Mouse (Mus musculus) gastrocnemius, adult 2 months (tissue): ENCODE measurements around the gene Arnt2. TPM values are rescaled to one million over a fixed set of nuclear protein-coding genes. Genes with fewer than 3 reads are reported as not detected.

ENCODE experiments used
- DNase-seq: peaks from one replicate; pipeline ENCODE4 v3.0.0; 2022
- H3K27ac ChIP-seq: fragments of 200-600 bp; 2 replicates; pipeline ENCODE4 v1.8.1; 2022; ENCODE audit warnings: mild to moderate bottlenecking
- H3K4me3 ChIP-seq: fragments of 200-600 bp; 2 replicates; pipeline ENCODE4 v1.8.1; 2022; ENCODE audit warnings: mild to moderate bottlenecking, moderate library complexity
- CTCF ChIP-seq: fragments of 200-600 bp; IDR thresholded peaks from 2 replicates; pipeline ENCODE4 v1.8.1; 2022; ENCODE audit warnings: antibody characterized with exemption, mild to moderate bottlenecking, moderate library complexity
- intact Hi-C: fragments of 180-260 bp; cut with DNase I; formaldehyde crosslinking; loops from one replicate; pipeline ENCODE4 v1.15.1; 2025
- long read RNA-seq, 2 experiments: library from polyadenylated mRNA; stranded (forward); transcript quantifications; one replicate each; pipeline ENCODE4 v2.0.0; 2021
- total RNA-seq, 2 experiments: library from RNA; stranded (reverse); gene quantifications; 2 replicates each; pipeline ENCODE4 v1.2.3; 2021

Gene Arnt2
- under 1 TPM; 0.46 to 0.86 TPM for total RNA-seq
- long read RNA-seq, experiment 1, partial matches to known transcripts: 0 of 1 reads
- long read RNA-seq, experiment 1, other reads (novel, unspliced or antisense): 1 of 1 reads
- long read RNA-seq, experiment 2, partial matches to known transcripts: 0 of 1 reads
- long read RNA-seq, experiment 2, other reads (novel, unspliced or antisense): 1 of 1 reads

GRCm38 (mm10) chr7:84409896-84410521, at the start of gene Arnt2:
Gene Arnt2 (minus strand): TSS chr7:84410176.
- Histone ChIP-seq H3K27ac (no peak within 1 kb of the TSS; the same call in 1 of the 2 replicates), H3K4me3 (peak within 1 kb of the TSS; percentile 69)
- intact Hi-C loops: no loop called here
- peak; percentile 15 for DNase-seq
- TF ChIP-seq CTCF: no peak

- Histone ChIP-seq H3K4me3 (no peak overlapping the region), H3K27ac (no peak overlapping the region)
- DNase-seq: no peak
- intact Hi-C loops: no loop called here
- no peak for TF ChIP-seq CTCF
Measured at GRCm38 (mm10) chr7:84451681-84452080, 41.7 kb upstream of the Arnt2 start.

GRCm38 (mm10) chr7:84449066-84449465, 39.1 kb upstream of the Arnt2 start:
- intact Hi-C loops: no loop called here

GRCm38 (mm10) chr7:84448512-84448911, 38.5 kb upstream of the Arnt2 start:
- DNase-seq: no peak
- Histone ChIP-seq H3K27ac (no peak overlapping the region), H3K4me3 (no peak overlapping the region)
- TF ChIP-seq CTCF: no peak
- intact Hi-C loops: no loop called here

More at GRCm38 (mm10) chr7:84449066-84449465, 39.1 kb upstream of the Arnt2 start:
- H3K4me3 ChIP-seq: no peak overlapping the region
- H3K27ac ChIP-seq: no peak overlapping the region
- no peak for DNase-seq
- TF ChIP-seq CTCF: no peak

- H3K27ac ChIP-seq: no peak overlapping the region
- TF ChIP-seq CTCF: no peak
- DNase-seq: no peak
- intact Hi-C loops: no loop called here
- H3K4me3 ChIP-seq: no peak overlapping the region
Measured at GRCm38 (mm10) chr7:84447740-84448435, 37.9 kb upstream of the Arnt2 start.

- Histone ChIP-seq H3K4me3 (no peak overlapping the region), H3K27ac (no peak overlapping the region)
- intact Hi-C loops: no loop called here
- DNase-seq: no peak
- peak; percentile 68 for TF ChIP-seq CTCF
Measured at GRCm38 (mm10) chr7:84447060-84447459, 37.1 kb upstream of the Arnt2 start.

- Histone ChIP-seq H3K4me3 (no peak overlapping the region), H3K27ac (no peak overlapping the region)
- no peak for TF ChIP-seq CTCF
- no peak for DNase-seq
- intact Hi-C loops: no loop called here
Measured at GRCm38 (mm10) chr7:84442343-84442911, 32.5 kb upstream of the Arnt2 start.

GRCm38 (mm10) chr7:84439606-84440005, 29.6 kb upstream of the Arnt2 start:
- H3K4me3 ChIP-seq: no peak overlapping the region
- no peak overlapping the region for H3K27ac ChIP-seq
- DNase-seq: no peak
- intact Hi-C loops: no loop called here
- TF ChIP-seq CTCF: no peak

GRCm38 (mm10) chr7:84434901-84435300, 24.9 kb upstream of the Arnt2 start:
- DNase-seq: no peak
- intact Hi-C loops: no loop called here
- H3K4me3 ChIP-seq: no peak overlapping the region
- H3K27ac ChIP-seq: no peak overlapping the region
- TF ChIP-seq CTCF: no peak

GRCm38 (mm10) chr7:84432151-84432550, 22.2 kb upstream of the Arnt2 start:
- Histone ChIP-seq H3K4me3 (no peak overlapping the region), H3K27ac (no peak overlapping the region)
- DNase-seq: no peak
- no peak for TF ChIP-seq CTCF
- intact Hi-C loops: no loop called here

GRCm38 (mm10) chr7:84427221-84427620, 17.2 kb upstream of the Arnt2 start:
- no peak overlapping the region for H3K4me3 ChIP-seq
- no peak overlapping the region for H3K27ac ChIP-seq
- DNase-seq: no peak
- intact Hi-C loops: no loop called here
- TF ChIP-seq CTCF: no peak

GRCm38 (mm10) chr7:84424670-84425385, 14.9 kb upstream of the Arnt2 start:
- no peak overlapping the region for H3K27ac ChIP-seq
- intact Hi-C loops: no loop called here
- no peak overlapping the region for H3K4me3 ChIP-seq
- peak; percentile 4; the same call in 1 of the 2 replicates for TF ChIP-seq CTCF
- no peak for DNase-seq

GRCm38 (mm10) chr7:84421753-84422152, 11.8 kb upstream of the Arnt2 start:
- Histone ChIP-seq H3K4me3 (no peak overlapping the region), H3K27ac (no peak overlapping the region)
- TF ChIP-seq CTCF: no peak
- intact Hi-C loops: no loop called here
- no peak for DNase-seq
